ENCODE assay signal across 12 mouse cellular contexts in the genomic region with DNA sequence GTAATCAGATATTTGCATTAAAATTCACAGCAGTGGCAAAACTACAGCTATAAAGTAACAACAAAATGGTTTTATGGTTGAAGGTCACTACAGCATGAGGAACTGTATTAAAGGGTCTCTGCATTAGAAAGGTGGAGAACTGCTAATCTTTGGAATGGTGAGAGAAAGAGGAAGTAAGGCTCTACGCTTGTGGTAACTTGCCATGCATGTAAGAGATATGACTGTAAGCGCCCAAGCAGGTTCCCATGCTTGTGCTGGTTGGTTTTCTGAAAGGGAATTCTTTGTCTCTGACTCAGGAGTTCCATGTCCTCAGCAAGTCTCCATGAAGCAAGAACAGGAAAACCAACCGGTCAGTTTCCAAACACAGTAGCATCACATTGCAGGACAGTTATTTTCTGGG.
"Had no signal": no experiment of that assay in that cellular context is flagged by ENCODE, and none has a peak within 500 bp of the region (broad histone marks: within the 10 kb centered on the region; RNA-seq: fewer than 3 reads in every experiment).

No protein-coding gene starts in this region.

- ATAC-seq: midbrain, embryonic 15.5 days had no signal

- DNase-seq: kidney, adult 9 months; kidney, postnatal 36 days; left cerebral cortex, postnatal 4 days; lung, embryonic 14.5 days; lung, postnatal 10 days; lung, postnatal 4 days; retina, postnatal 1 day; right cerebral cortex, postnatal 4 days; spleen, adult 18-20 months; thymus, adult 18-20 months; thymus, postnatal 36 days had no signal
